Mouse (Mus musculus) MEL (cell line): Measurements from ENCODE around the gene Srebf2.

Experiments used
- CHD2 ChIP-seq: IDR thresholded peaks from 2 replicates; pipeline ENCODE4 v1.6.1; 2011; ENCODE audit warnings: low read length, improper control_type of control experiment
- CTCF ChIP-seq, 3 experiments: IDR thresholded peaks in 2 of 3; conservative IDR thresholded peaks in 1 of 3; 2 replicates each; pipeline ENCODE4 v1.5.1; 2011 to 2012; ENCODE audit warnings: low read length in 3 of 3, low read depth in 2 of 3, mild to moderate bottlenecking in 2 of 3, improper control_type of control experiment in 1 of 3, inconsistent platforms in 1 of 3, mixed read lengths in 1 of 3, moderate library complexity in 1 of 3; ENCODE audit not compliant: control insufficient read depth in 1 of 3, insufficient read depth in 1 of 3, poor library complexity in 1 of 3, severe bottlenecking in 1 of 3
- E2F4 ChIP-seq: IDR thresholded peaks from 2 replicates; pipeline ENCODE4 v1.6.1; 2011; ENCODE audit warnings: low read depth, low read length, improper control_type of control experiment, borderline replicate concordance
- EP300 ChIP-seq, 2 experiments: IDR thresholded peaks; 2 replicates each; pipeline ENCODE4 v1.6.1; 2011; ENCODE audit warnings: improper control_type of control experiment in 2 of 2, low read length in 2 of 2, low read depth in 1 of 2, mild to moderate bottlenecking in 1 of 2
- GATA1 ChIP-seq: IDR thresholded peaks from 2 replicates; pipeline ENCODE4 v1.6.1; 2011; ENCODE audit warnings: low read depth, low read length, improper control_type of control experiment
- JUND ChIP-seq: IDR thresholded peaks from 2 replicates; pipeline ENCODE4 v1.6.1; 2011; ENCODE audit warnings: low read depth, mild to moderate bottlenecking, improper control_type of control experiment, low read length
- MAFK ChIP-seq: IDR thresholded peaks from 2 replicates; pipeline ENCODE4 v1.6.1; 2011; ENCODE audit warnings: low read depth, mild to moderate bottlenecking, low read length, improper control_type of control experiment, borderline replicate concordance
- MYC ChIP-seq: IDR thresholded peaks from 2 replicates; pipeline ENCODE4 v1.6.1; 2011; ENCODE audit warnings: low read depth, mild to moderate bottlenecking, low read length, improper control_type of control experiment, moderate library complexity
- NELFE ChIP-seq: IDR thresholded peaks from 2 replicates; pipeline ENCODE4 v1.6.1; 2011; ENCODE audit warnings: low read depth, low read length, improper control_type of control experiment
- POLR2A ChIP-seq, 2 experiments: IDR thresholded peaks; 2 replicates each; pipeline ENCODE4 v1.6.1; 2011 to 2012; ENCODE audit warnings: low read length in 2 of 2, mild to moderate bottlenecking in 2 of 2, control low read depth in 1 of 2, improper control_type of control experiment in 1 of 2, low read depth in 1 of 2, moderate library complexity in 1 of 2; ENCODE audit not compliant: control insufficient read depth in 1 of 2, insufficient read depth in 1 of 2, poor library complexity in 1 of 2
- POLR2AphosphoS2 ChIP-seq: IDR thresholded peaks from 2 replicates; pipeline ENCODE4 v1.6.1; 2011; ENCODE audit warnings: low read length, improper control_type of control experiment
- RAD21 ChIP-seq: IDR thresholded peaks from 2 replicates; pipeline ENCODE4 v1.6.1; 2011; ENCODE audit warnings: mild to moderate bottlenecking, low read depth, low read length, improper control_type of control experiment
- RCOR1 ChIP-seq: IDR thresholded peaks from 2 replicates; pipeline ENCODE4 v1.6.1; 2012; ENCODE audit warnings: low read depth, mild to moderate bottlenecking, inconsistent platforms, low read length, improper control_type of control experiment
- USF1 ChIP-seq: IDR thresholded peaks from 2 replicates; pipeline ENCODE4 v1.6.1; 2014; ENCODE audit warnings: low read depth, mild to moderate bottlenecking, inconsistent platforms, low read length, improper control_type of control experiment, moderate library complexity

DNA sequence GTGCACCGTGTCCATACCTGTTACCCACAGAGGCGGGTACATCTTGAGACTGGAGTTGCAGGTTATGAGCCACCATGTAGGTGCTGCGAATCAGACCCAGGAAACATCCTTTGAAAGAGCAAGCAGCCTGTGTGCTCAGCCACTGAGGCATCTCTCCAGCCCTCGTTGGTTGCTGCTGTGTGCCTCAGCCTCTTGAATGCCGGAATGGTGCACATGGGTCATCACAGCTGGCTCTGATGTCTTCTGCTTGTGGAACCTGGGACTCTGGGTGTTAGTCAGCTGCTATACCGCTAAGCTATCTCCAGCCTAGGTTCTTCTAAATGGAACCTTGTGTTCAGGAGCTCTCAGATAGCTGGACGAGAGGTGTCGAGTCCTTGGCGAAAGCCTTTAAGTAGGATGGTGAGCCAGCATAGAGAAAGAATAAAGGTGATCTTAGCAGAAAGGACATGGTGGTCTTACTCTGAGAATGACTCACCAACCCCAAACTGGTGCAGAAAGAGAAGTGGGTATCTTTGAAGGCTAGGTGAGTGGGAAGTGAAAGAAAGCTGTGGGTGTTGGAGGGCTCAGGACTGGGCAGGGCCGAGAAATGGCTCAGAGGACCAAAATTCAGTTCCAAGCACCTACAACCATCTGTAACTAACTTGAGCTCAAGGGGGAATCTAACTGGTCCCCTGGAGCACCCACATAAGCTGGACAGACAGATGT is 16.5 kb downstream of the Srebf2 start:
- TF ChIP-seq CTCF (IDR thresholded peaks at IDR 0.05 in 2 of 3, conservative IDR thresholded peaks at IDR 0.05 in 1 of 3; ENCODE audit: control insufficient read depth in 1 of 3, insufficient read depth in 1 of 3, low read depth in 2 of 3, low read length in 3 of 3, poor library complexity in 1 of 3, severe bottlenecking in 1 of 3) (no peak), POLR2A (IDR thresholded peaks at IDR 0.05; ENCODE audit: control insufficient read depth in 1 of 2, insufficient read depth in 1 of 2, low read depth in 1 of 2, low read length in 2 of 2, poor library complexity in 1 of 2) (no peak), MYC (no peak), RCOR1 (no peak), RAD21 (no peak), EP300 (IDR thresholded peaks at IDR 0.05; ENCODE audit: low read depth in 1 of 2, low read length in 2 of 2) (no peak), GATA1 (no peak), CHD2 (no peak), JUND (no peak), NELFE (no peak), USF1 (no peak), POLR2AphosphoS2 (no peak), E2F4 (no peak), MAFK (no peak)
